Mouse (Mus musculus) left cerebral cortex, adult 11 months (tissue): Measurements from ENCODE around the gene Sdad1.

Experiments used
- DNase-seq: peaks from one replicate; pipeline ENCODE4 v3.0.0; 2022; ENCODE audit warnings: low spot score

The Sdad1 gene

DNA sequence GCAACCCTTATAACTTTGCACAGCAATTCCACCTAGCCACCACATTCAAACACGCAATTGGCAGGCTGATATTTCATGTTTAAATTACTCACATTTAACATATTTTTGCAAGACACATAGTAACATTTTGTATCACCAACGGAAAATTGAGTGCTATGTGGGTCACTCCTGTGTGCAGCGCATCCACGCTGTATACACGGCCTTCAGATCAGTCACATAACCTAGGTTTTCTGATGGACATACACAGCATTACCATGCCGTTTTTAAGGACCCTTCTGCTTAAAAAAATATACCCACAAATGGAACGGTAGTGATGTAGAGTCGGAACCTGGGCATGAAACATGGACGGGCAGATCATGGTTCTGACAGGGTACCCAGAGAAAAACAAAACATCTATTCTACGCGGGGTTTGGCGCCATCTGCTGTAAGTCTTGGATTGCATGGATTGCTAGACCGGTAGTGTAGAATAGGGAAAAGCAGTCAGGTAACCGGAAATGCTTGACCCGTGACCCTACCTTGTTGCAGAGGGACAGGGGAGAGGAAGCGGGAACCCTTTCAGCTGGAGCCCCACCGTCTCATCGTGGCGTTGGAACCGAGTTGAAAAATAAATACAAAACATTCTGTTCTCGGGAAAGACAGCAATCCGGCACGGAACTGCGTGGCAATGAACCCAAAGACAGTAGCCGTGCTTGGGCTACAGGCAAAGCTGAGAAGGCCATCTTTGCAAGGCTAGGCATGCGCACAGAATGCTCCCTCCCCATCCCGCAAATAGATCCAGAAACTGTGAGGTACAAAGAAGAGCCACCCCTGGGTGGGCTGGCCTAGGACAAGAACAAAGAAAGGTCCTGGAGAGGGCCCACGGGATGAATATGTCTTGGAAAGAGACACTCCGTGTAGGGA lies 70.7 kb downstream of the Sdad1 start:
- peak; percentile 42 for DNase-seq

DNA sequence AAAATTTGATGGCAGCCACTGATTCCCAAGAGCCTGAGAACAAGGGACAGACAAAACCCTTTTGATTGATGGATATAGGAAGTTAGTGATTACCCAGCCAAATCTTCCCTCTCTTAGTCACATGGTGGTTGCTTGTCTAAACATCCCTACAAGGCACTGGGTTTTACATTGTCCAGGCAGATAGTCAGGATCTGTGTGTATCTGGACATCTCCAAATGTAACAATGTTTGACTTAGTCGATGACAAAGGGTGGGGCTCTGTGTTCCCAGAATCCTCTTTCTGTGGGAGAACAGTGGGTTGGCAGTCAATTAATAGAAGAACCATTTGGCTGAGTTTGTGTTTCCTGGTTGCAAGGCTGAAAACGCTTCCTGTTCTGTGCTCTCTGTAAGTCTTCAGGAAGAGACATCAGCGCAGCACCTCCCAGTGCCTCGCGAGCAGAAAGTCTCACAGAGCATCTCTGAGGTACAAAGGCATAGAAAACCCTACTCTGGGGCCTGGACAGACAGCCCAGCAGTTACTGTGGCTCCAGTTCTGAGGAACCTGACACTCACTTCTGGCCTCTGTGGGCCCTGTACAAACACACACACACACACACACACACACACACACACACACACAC lies 75.2 kb downstream of the Sdad1 start:
- no peak for DNase-seq
